Mouse (Mus musculus): ENCODE measurements around the gene Maml2. TPM values are rescaled to one million over a fixed set of nuclear protein-coding genes. Genes with fewer than 3 reads are reported as not detected.

Gene Maml2
- polyA plus RNA-seq, 1 experiment: 0.02 TPM

DNA sequence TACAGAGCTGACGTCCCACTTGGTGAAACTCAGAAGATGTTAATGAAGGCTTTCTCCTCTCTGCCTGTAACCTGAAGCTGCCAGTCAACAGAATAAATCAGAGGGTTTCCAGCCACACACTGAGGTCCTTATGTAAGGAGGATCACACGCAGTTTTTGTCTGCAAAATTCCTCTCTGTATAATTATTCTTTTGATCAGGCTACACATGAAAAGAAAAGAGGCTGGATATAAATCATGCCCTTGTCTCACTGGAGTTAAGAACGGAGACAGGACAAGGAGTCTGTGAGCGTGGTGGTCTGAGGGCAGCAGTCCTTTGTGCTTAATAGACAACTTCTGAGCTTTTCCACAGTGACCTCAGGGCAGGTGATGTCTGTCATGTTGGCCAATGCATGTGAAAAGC lies 181.5 kb downstream of the Maml2 start:
- no peaks in the 10 kb centered on the region for H3K4me1 ChIP-seq (ENCODE audit: control insufficient read depth)
- TF ChIP-seq GATA1 (IDR thresholded peaks at IDR 0.05; ENCODE audit: low read length) (no peak), TAL1 (IDR thresholded peaks at IDR 0.05; ENCODE audit: low read length) (no peak)
- no peaks in the 10 kb centered on the region for H3K36me3 ChIP-seq (ENCODE audit: control insufficient read depth)
- H3K27me3 ChIP-seq (ENCODE audit: control insufficient read depth): no peaks in the 10 kb centered on the region
- H3K9me3 ChIP-seq (ENCODE audit: control insufficient read depth, low read length): no peaks in the 10 kb centered on the region
- H3K4me3 ChIP-seq (replicated peaks): no peak overlapping the region

DNA sequence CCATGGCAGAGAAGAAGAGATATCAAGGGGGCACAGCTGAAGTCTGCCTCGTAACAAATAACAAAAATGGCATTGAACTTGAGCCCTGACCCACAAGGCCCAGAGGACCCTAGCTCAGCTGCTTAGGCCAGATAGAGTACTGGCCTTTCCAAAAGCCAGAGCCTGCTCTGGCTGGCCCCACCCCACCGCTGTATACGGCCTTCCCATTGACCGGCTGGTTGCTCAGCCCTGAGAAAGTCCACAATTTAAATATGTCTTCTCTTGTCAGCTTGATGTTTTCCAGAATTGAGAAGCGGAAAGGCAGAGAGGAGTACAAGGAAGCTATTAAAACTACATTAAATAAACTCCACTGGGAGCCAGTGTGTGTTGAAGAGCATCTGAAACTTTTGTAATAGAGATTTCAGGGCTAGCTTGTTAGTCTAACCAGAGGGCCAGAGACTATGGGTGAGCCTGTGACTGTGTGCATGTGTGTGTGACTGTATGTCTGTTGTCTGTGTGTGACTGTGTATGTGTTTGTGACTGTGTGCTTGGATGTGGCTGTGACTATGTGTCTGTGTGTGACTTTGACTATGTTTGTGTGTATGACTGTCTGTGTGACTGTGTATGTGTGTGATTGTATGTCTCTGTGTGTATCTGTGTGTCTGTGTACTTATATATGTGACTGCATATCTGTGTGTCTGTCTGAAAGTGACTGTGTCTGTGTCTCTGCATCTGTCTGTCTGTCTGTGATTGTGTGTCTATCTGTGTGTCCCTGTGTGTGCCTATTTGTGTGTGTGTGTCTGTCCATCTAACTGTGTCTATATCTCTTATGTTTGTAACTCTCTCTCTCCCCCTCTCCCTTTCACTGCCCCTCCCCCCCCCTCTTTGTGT lies 185.7 kb downstream of the Maml2 start:
- Histone ChIP-seq H3K4me1 (ENCODE audit: control insufficient read depth) (no peaks in the 10 kb centered on the region), H3K4me3 (replicated peaks) (no peak overlapping the region), H3K27me3 (ENCODE audit: control insufficient read depth) (no peaks in the 10 kb centered on the region), H3K36me3 (ENCODE audit: control insufficient read depth) (no peaks in the 10 kb centered on the region), H3K9me3 (ENCODE audit: control insufficient read depth, low read length) (no peaks in the 10 kb centered on the region)
- no peak for TF ChIP-seq TAL1 (IDR thresholded peaks at IDR 0.05; ENCODE audit: low read length)
- no peak for TF ChIP-seq GATA1 (IDR thresholded peaks at IDR 0.05; ENCODE audit: low read length)

DNA sequence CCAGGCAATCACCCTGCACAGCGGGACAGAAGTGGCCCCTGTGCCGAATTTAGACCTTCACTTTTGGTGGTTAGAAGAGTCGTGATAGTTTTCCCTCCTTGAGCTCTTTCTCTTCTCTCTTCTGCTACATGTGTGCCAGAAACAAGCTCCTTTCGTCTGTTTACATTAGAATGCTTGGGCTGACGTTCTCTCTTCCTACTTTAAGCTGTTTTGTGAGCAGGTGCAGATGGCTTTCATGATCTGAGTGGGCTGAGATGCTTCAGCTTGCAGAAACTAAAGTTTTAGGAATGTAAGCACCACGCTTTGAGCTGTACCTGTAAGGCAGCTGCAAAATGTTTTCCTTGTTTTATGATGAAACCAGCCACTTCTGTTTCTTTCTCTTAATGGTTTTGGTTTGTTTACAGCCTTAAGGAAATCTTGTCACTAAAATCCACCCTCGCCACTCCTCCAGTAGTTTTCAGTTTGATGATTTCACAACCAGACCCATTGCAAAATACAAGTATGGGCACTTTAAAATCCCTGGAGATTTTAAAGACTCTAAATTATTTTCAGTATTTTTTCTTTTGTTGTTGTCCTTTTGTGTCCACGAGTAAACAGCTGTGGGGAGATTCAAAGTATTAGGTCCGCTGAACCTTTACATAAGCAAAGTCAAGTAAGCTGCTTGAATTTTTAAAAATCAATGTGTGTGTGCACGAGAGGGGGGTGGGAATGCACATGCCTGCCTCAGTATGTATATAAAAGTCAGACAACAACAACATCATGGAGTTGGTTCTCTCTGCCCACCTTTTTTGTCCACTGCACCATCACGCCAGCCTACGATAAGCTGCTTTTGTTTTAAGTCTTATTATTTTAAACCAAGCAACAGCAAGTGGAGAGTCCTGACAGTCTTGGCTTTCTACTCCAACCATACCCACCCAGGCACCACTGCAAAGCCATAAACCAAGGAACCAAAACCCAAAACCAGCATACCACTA lies 186.8 kb downstream of the Maml2 start:
- H3K4me1 ChIP-seq (ENCODE audit: control insufficient read depth): no peaks in the 10 kb centered on the region
- H3K9me3 ChIP-seq (ENCODE audit: control insufficient read depth, low read length): no peaks in the 10 kb centered on the region
- H3K36me3 ChIP-seq (ENCODE audit: control insufficient read depth): no peaks in the 10 kb centered on the region
- no peak overlapping the region for H3K4me3 ChIP-seq (replicated peaks)
- TF ChIP-seq GATA1 (IDR thresholded peaks at IDR 0.05; ENCODE audit: low read length): no peak
- no peak for TF ChIP-seq TAL1 (IDR thresholded peaks at IDR 0.05; ENCODE audit: low read length)
- H3K27me3 ChIP-seq (ENCODE audit: control insufficient read depth): no peaks in the 10 kb centered on the region

DNA sequence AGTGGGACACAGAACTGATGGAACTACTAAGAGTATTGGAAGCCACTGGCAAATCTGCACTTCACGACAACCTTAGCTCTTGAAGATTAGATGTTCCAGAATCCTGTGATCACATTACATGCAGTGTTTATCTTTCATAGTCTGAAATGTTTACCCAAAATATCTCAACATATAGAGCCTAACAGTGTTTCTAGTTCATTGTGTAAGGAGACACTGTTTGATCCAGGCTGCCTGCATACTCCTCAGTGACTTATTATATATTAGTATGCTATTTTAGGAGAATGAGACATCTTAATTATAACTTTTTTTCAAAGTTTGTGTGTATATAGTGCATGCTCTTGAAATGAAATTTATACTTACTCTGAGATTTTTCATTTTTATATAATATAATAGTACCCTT lies 188.2 kb downstream of the Maml2 start:
- Histone ChIP-seq H3K9me3 (ENCODE audit: control insufficient read depth, low read length) (no peaks in the 10 kb centered on the region), H3K36me3 (ENCODE audit: control insufficient read depth) (no peaks in the 10 kb centered on the region), H3K4me3 (replicated peaks) (no peak overlapping the region), H3K4me1 (ENCODE audit: control insufficient read depth) (no peaks in the 10 kb centered on the region), H3K27me3 (ENCODE audit: control insufficient read depth) (no peaks in the 10 kb centered on the region)
- TF ChIP-seq TAL1 (IDR thresholded peaks at IDR 0.05; ENCODE audit: low read length): no peak
- no peak for TF ChIP-seq GATA1 (IDR thresholded peaks at IDR 0.05; ENCODE audit: low read length)

DNA sequence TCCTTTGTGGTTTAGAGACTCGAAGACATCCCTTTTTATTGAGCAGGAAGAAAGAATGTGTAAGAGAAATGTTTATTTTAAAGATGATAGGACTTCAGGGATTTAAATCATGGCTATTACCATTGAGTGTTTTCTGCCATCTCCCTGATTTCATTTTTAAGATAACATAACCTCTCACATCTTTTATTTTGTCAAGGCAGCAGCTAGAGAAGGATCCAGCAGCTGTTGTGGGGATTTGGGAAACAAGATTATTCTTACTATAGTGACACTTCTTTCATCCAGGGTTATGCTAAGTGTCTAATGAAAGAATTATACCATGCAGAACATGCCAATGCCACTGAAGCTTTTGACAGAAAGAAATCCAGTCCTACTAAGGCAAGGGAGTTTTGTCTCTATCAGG lies 193.3 kb downstream of the Maml2 start:
- no peaks in the 10 kb centered on the region for H3K4me1 ChIP-seq (ENCODE audit: control insufficient read depth)
- TF ChIP-seq GATA1 (IDR thresholded peaks at IDR 0.05; ENCODE audit: low read length) (no peak), TAL1 (IDR thresholded peaks at IDR 0.05; ENCODE audit: low read length) (no peak)

DNA sequence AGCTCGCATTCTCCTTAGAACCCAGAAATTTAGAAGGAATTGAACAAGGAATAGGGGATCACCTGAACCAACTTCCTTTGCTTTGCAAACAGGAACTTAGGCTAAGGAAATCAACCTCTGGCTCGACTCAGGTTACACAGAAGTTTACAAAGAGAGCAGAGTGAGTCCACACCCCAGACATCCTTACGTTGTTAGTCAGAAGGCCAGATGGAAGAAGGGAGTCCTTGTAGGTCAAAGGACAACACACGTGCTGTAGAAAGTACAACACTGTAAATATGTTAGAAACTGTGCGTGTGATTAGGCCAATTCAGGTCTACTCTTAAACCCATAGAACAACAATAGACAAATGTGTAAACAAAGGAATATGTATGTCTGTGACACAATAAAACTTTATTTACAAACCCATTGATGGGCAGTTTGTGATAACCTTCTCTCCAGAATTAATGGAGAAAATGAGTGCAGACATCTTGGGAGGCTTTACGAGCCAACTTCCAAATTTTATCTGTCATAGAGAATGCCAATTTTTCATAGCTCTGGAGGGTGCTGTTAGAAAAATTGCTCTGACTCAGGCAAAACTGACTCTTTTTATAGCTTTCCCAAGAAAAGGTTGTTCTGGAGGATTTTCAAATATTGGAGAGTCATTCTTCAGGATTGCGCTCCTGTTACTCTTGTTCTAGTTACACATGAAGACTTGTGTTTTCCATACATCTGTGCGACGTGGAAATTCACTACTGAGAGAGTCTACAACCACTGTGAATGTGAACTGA lies 194.3 kb downstream of the Maml2 start:
- no peaks in the 10 kb centered on the region for H3K27me3 ChIP-seq (ENCODE audit: control insufficient read depth)

More for the DNA sequence above, 193.3 kb downstream of the Maml2 start:
- H3K36me3 ChIP-seq (ENCODE audit: control insufficient read depth): no peaks in the 10 kb centered on the region
- H3K4me3 ChIP-seq (replicated peaks): no peak overlapping the region
- H3K9me3 ChIP-seq (ENCODE audit: control insufficient read depth, low read length): no peaks in the 10 kb centered on the region
- H3K27me3 ChIP-seq (ENCODE audit: control insufficient read depth): no peaks in the 10 kb centered on the region

DNA sequence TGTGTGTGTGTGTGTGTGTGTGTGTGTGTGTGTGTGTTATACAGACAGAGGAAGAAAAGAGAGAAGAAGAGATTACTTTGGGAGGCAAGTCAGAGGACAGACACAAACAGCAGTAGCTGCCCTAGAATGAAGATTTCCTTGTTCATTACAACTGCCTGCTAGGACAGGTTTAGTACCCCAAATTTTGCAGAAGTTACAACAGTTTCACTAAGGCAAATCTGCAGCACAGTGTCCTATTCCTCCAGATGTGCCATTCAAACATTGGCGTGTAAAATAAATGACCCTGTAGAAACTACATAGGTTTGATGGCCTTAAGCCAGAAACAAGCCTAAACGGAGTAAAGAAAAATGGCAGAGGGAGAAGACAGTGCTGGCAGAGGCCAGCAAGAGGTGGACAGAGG lies 195.1 kb downstream of the Maml2 start:
- H3K9me3 ChIP-seq (ENCODE audit: control insufficient read depth, low read length): no peaks in the 10 kb centered on the region

More for the DNA sequence above, 194.3 kb downstream of the Maml2 start:
- Histone ChIP-seq H3K4me3 (replicated peaks) (no peak overlapping the region), H3K9me3 (ENCODE audit: control insufficient read depth, low read length) (no peaks in the 10 kb centered on the region), H3K36me3 (ENCODE audit: control insufficient read depth) (no peaks in the 10 kb centered on the region), H3K4me1 (ENCODE audit: control insufficient read depth) (no peaks in the 10 kb centered on the region)
- no peak for TF ChIP-seq GATA1 (IDR thresholded peaks at IDR 0.05; ENCODE audit: low read length)
- no peak for TF ChIP-seq TAL1 (IDR thresholded peaks at IDR 0.05; ENCODE audit: low read length)

DNA sequence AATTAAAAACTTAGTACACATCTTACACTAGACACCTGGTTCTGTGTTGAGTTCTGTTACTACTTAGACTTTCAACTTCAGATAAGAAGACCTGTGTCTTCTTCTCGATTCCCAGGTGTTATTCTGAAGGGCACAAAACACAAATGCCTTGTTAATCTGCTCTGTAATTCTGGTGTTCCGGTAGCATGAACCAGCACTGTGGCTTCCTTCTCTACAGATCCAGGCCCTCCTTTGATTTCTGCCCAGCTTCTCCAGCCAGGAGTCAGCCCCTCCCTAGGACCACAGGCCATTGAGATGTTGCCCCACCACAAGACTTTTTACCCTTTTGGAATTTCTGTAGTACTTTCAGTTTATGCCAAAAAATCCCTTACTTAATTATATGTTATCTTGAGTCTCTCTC lies 196.0 kb downstream of the Maml2 start:
- H3K9me3 ChIP-seq (ENCODE audit: control insufficient read depth, low read length): no peaks in the 10 kb centered on the region
- no peak for TF ChIP-seq TAL1 (IDR thresholded peaks at IDR 0.05; ENCODE audit: low read length)
- TF ChIP-seq GATA1 (IDR thresholded peaks at IDR 0.05; ENCODE audit: low read length): no peak
- no peaks in the 10 kb centered on the region for H3K4me1 ChIP-seq (ENCODE audit: control insufficient read depth)
- H3K36me3 ChIP-seq (ENCODE audit: control insufficient read depth): no peaks in the 10 kb centered on the region
- H3K27me3 ChIP-seq (ENCODE audit: control insufficient read depth): no peaks in the 10 kb centered on the region
- no peak overlapping the region for H3K4me3 ChIP-seq (replicated peaks)

More for the DNA sequence above, 195.1 kb downstream of the Maml2 start:
- Histone ChIP-seq H3K4me3 (replicated peaks) (no peak overlapping the region), H3K4me1 (ENCODE audit: control insufficient read depth) (no peaks in the 10 kb centered on the region), H3K27me3 (ENCODE audit: control insufficient read depth) (no peaks in the 10 kb centered on the region), H3K36me3 (ENCODE audit: control insufficient read depth) (no peaks in the 10 kb centered on the region)
- no peak for TF ChIP-seq GATA1 (IDR thresholded peaks at IDR 0.05; ENCODE audit: low read length)
- no peak for TF ChIP-seq TAL1 (IDR thresholded peaks at IDR 0.05; ENCODE audit: low read length)
